Mouse (Mus musculus) urinary bladder, postnatal 36 days (tissue): ENCODE measurements at regions not wholly inside any gene's neighbourhood (a gene's known extent, or its start where the extent isn't known, plus 50 kb on each side); places are given as distances from the start of the nearest gene placed in this dataset.
"Not testable (repeated sequence)": the region's sequence is repeated elsewhere in the genome, so short reads cannot be mapped to it uniquely, and the experiment has no call there.

ENCODE experiments used
- DNase-seq, 2 experiments: peaks; one replicate each; pipeline ENCODE4 v3.0.0; 2022; ENCODE audit warnings: low spot score in 2 of 2, mixed read lengths in 1 of 2

GRCm38 (mm10) chr6:47745856-47746255 is 67.4 kb downstream of the Pdia4 start:
- DNase-seq = not testable (repeated sequence)

- DNase-seq = not testable (repeated sequence)
Measured at GRCm38 (mm10) chr6:47743856-47744255, 69.4 kb downstream of the Pdia4 start.

- DNase-seq = not testable (repeated sequence)
Measured at GRCm38 (mm10) chr6:47740216-47740615, 73.0 kb downstream of the Pdia4 start.

- DNase-seq = peak in 1 of 2 experiments; percentile 63
Measured at GRCm38 (mm10) chr6:47739696-47740095, 73.5 kb downstream of the Pdia4 start.

GRCm38 (mm10) chr6:47737972-47738371 is 75.3 kb downstream of the Pdia4 start:
- not testable (repeated sequence) for DNase-seq
